Mouse (Mus musculus): ENCODE measurements at regions not wholly inside any gene's neighbourhood (a gene's known extent, or its start where the extent isn't known, plus 50 kb on each side); places are given as distances from the start of the nearest gene placed in this dataset.

DNA sequence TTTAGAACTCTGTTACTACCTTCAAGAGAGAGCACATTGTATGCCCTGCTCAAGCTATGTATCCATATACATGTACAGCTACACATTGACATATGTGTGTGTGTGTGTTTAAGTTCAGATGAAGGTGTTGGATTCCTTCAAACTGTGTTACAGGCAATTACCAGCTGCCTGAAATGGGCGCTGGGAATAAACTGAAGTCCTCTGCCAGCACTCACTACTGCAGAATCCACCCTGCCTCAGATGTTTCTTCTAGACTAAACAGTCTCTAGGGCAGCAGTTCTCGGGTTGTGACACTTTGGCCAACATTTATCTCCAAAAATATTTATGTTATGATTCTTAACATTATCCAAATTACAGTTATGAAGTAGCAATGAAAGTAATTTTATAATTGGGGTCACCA, 595.7 kb upstream of the Fam174a start:
- ATAC-seq (ENCODE audit: low FRiP score, low TSS enrichment) (no peak), DNase-seq (ENCODE audit: low spot score) (no peak)
- Histone ChIP-seq H3K36me3 (ENCODE audit: control insufficient read depth, insufficient read depth, low read length) (no peaks in the 10 kb centered on the region), H3K4me3 (ENCODE audit: low read depth, low read length) (no peak overlapping the region), H3K27me3 (ENCODE audit: control insufficient read depth, insufficient read depth, low read length) (no peaks in the 10 kb centered on the region), H3K27ac (replicated peaks) (no peak overlapping the region), H3K4me2 (replicated peaks; ENCODE audit: low read depth) (no peak overlapping the region), H3K9ac (ENCODE audit: low read length) (no peak overlapping the region), H3K4me1 (replicated peaks; ENCODE audit: control insufficient read depth, insufficient read depth) (no peaks in the 10 kb centered on the region), H3K9me3 (ENCODE audit: control insufficient read depth, low read length) (no peaks in the 10 kb centered on the region)
- 35% methylated on average over 2 of the region's 2 CpGs for WGBS
- TF ChIP-seq CTCF (IDR thresholded peaks at IDR 0.05; ENCODE audit: low read depth) (no peak), EP300 (optimal IDR thresholded peaks at IDR 0.05) (no peak)

DNA sequence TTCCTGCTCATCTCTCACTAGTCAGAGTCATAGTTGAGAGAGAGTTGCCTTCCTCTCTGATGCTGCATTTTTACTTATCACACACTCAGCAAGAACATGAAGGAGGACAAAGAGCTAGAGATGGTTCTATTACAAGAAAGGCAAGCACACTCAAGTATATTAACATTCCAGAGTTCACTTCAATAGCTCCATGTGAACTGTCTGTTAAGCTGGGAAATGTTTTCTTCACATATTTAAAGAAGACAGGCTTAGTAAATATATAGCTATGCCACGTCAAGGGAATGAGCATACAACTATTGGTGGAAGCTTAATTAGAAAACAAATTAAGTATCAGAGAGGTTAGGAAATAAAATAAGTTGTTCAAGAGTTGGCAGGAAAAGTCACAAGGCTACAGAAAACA, 559.9 kb upstream of the Fam174a start:
- ATAC-seq (ENCODE audit: low FRiP score, low TSS enrichment) (no peak), DNase-seq (ENCODE audit: low spot score) (no peak)
- Histone ChIP-seq H3K4me1 (replicated peaks; ENCODE audit: control insufficient read depth, insufficient read depth) (no peaks in the 10 kb centered on the region), H3K9me3 (ENCODE audit: control insufficient read depth, low read length) (no peaks in the 10 kb centered on the region), H3K27me3 (ENCODE audit: control insufficient read depth, insufficient read depth, low read length) (no peaks in the 10 kb centered on the region), H3K27ac (replicated peaks) (no peak overlapping the region), H3K4me2 (replicated peaks; ENCODE audit: low read depth) (no peak overlapping the region), H3K36me3 (ENCODE audit: control insufficient read depth, insufficient read depth, low read length) (no peaks in the 10 kb centered on the region), H3K9ac (ENCODE audit: low read length) (no peak overlapping the region), H3K4me3 (ENCODE audit: low read depth, low read length) (no peak overlapping the region)
- 56% methylated on average over 1 of the region's 1 CpGs for WGBS
- TF ChIP-seq CTCF (IDR thresholded peaks at IDR 0.05; ENCODE audit: low read depth) (no peak), EP300 (optimal IDR thresholded peaks at IDR 0.05) (no peak)

DNA sequence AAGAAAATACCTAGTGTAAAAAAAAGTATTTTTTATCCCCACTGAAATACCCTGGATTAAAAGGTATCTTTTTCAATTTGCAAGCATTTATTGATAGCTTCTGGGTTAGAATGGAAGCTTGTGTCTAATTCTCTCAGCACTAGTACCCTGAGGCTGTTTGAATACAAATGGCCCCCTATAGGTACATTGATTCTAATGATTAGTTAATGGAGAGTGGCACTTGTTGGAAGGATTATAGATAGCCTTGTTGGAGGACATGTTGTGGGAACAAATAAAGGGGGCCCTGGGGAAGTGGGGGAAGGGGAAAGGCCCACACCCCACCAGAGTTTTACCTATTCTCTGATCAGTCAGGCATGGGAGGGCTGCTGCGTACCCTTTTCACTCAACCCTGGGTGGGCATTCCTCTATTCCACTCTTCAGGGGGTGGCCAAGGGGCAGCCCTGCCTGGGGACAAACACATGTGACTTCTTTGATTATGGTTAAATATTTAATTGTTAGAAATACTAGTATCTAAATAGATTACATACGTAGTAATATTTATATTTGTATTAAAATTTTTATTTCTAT, 524.3 kb upstream of the Fam174a start:
- Histone ChIP-seq H3K4me1 (replicated peaks; ENCODE audit: control insufficient read depth, insufficient read depth) (no peaks in the 10 kb centered on the region), H3K9ac (ENCODE audit: low read length) (no peak overlapping the region), H3K36me3 (ENCODE audit: control insufficient read depth, insufficient read depth, low read length) (no peaks in the 10 kb centered on the region), H3K27me3 (ENCODE audit: control insufficient read depth, insufficient read depth, low read length) (no peaks in the 10 kb centered on the region), H3K4me2 (replicated peaks; ENCODE audit: low read depth) (no peak overlapping the region), H3K4me3 (ENCODE audit: low read depth, low read length) (no peak overlapping the region), H3K27ac (replicated peaks) (no peak overlapping the region), H3K9me3 (ENCODE audit: control insufficient read depth, low read length) (no peaks in the 10 kb centered on the region)
- no peak for DNase-seq (ENCODE audit: low spot score)
- no peak for ATAC-seq (ENCODE audit: low FRiP score, low TSS enrichment)
- TF ChIP-seq EP300 (optimal IDR thresholded peaks at IDR 0.05), result no peak
- no peak for TF ChIP-seq CTCF (IDR thresholded peaks at IDR 0.05; ENCODE audit: low read depth)
- 84% methylated on average over 2 of the region's 2 CpGs for WGBS

DNA sequence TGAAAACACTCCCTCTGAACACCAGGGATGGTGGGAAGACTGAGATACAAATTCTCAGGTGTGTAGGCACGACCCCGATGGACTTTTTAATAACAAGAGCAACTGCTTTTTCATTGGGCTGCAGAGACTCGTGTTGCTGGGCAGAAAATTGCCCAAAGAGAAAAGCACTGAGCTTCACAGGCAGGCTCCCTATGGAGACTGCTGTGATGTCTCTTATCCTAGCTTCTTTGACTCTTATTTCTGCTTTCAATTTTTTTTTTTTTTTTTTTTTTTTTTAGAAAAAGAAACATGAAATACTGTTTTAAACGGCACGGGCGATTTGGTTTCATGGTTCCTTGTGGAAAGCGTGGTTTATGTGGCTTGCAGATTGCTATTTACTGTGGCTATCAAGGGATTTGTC, 522.8 kb upstream of the Fam174a start:
- Histone ChIP-seq H3K4me1 (replicated peaks; ENCODE audit: control insufficient read depth, insufficient read depth) (no peaks in the 10 kb centered on the region), H3K27ac (replicated peaks) (no peak overlapping the region), H3K4me3 (ENCODE audit: low read depth, low read length) (no peak overlapping the region), H3K27me3 (ENCODE audit: control insufficient read depth, insufficient read depth, low read length) (no peaks in the 10 kb centered on the region), H3K9ac (ENCODE audit: low read length) (no peak overlapping the region), H3K4me2 (replicated peaks; ENCODE audit: low read depth) (no peak overlapping the region), H3K36me3 (ENCODE audit: control insufficient read depth, insufficient read depth, low read length) (no peaks in the 10 kb centered on the region), H3K9me3 (ENCODE audit: control insufficient read depth, low read length) (no peaks in the 10 kb centered on the region)
- WGBS, result 52% methylated on average over 7 of the region's 7 CpGs
- TF ChIP-seq EP300 (optimal IDR thresholded peaks at IDR 0.05) (no peak), CTCF (IDR thresholded peaks at IDR 0.05; ENCODE audit: low read depth) (no peak)
- ATAC-seq (ENCODE audit: low FRiP score, low TSS enrichment), result no peak
- no peak for DNase-seq (ENCODE audit: low spot score)

DNA sequence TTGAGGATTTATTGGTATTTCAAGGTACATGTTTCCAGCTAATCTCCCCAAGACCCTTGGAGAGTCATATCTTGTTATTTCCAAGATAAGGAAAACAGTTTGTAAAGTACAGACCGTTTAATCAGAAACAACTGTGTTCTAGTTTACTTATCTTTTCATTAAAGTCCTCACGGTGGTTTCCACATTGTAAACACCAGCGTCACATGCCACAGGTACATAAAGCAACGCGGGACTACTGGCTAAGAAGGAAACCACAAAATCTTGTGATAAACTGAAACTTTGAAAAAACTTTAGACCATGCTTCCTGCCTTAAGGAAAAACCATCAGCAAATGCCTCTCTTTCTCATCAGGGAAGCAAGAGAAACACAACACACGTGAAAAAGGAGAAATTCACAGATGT, 522.4 kb upstream of the Fam174a start:
- ATAC-seq (ENCODE audit: low FRiP score, low TSS enrichment), result no peak
- no peak for TF ChIP-seq EP300 (optimal IDR thresholded peaks at IDR 0.05)
- TF ChIP-seq CTCF (IDR thresholded peaks at IDR 0.05; ENCODE audit: low read depth), result no peak

DNA sequence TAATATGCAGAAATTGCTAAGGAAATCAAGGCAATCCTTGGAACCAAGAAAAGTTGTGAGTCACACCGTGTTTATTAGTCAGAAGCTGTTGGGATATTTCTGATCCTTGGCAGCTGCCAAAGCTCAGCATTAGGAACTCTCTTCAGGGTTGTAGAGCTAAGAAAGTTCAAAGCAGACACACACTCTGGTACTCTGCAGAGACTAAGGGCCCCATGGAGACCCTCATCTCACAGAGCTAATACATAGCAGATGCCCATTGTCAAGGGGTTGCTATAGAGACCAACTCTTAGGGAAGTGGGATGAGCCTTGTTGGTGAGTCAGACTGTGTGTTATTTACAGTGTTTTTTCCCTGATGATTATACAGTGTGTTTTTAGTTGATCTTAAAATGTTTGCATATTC, 517.4 kb upstream of the Fam174a start:
- Histone ChIP-seq H3K9me3 (ENCODE audit: control insufficient read depth, low read length) (no peaks in the 10 kb centered on the region), H3K4me2 (replicated peaks; ENCODE audit: low read depth) (no peak overlapping the region), H3K4me1 (replicated peaks; ENCODE audit: control insufficient read depth, insufficient read depth) (no peaks in the 10 kb centered on the region), H3K36me3 (ENCODE audit: control insufficient read depth, insufficient read depth, low read length) (no peaks in the 10 kb centered on the region), H3K27ac (replicated peaks) (no peak overlapping the region), H3K9ac (ENCODE audit: low read length) (no peak overlapping the region), H3K4me3 (ENCODE audit: low read depth, low read length) (no peak overlapping the region), H3K27me3 (ENCODE audit: control insufficient read depth, insufficient read depth, low read length) (no peaks in the 10 kb centered on the region)
- ATAC-seq (ENCODE audit: low FRiP score, low TSS enrichment), result no peak
- no peak for DNase-seq (ENCODE audit: low spot score)
- 55% methylated on average over 1 of the region's 1 CpGs for WGBS
- TF ChIP-seq CTCF (IDR thresholded peaks at IDR 0.05; ENCODE audit: low read depth) (no peak), EP300 (optimal IDR thresholded peaks at IDR 0.05) (no peak)

More for the DNA sequence above, 522.4 kb upstream of the Fam174a start:
- H3K36me3 ChIP-seq (ENCODE audit: control insufficient read depth, insufficient read depth, low read length), result no peaks in the 10 kb centered on the region
- DNase-seq (ENCODE audit: low spot score), result no peak
- H3K9ac ChIP-seq (ENCODE audit: low read length), result no peak overlapping the region
- no peak overlapping the region for H3K4me3 ChIP-seq (ENCODE audit: low read depth, low read length)
- H3K27ac ChIP-seq (replicated peaks), result no peak overlapping the region
- no peaks in the 10 kb centered on the region for H3K27me3 ChIP-seq (ENCODE audit: control insufficient read depth, insufficient read depth, low read length)
- no peak overlapping the region for H3K4me2 ChIP-seq (replicated peaks; ENCODE audit: low read depth)
- 27% methylated on average over 6 of the region's 6 CpGs for WGBS
- no peaks in the 10 kb centered on the region for H3K9me3 ChIP-seq (ENCODE audit: control insufficient read depth, low read length)
- H3K4me1 ChIP-seq (replicated peaks; ENCODE audit: control insufficient read depth, insufficient read depth), result no peaks in the 10 kb centered on the region
